Mouse (Mus musculus) hindbrain, embryonic 13.5 days (tissue): ENCODE data around the gene Lrmda. TPM values are rescaled to one million over a fixed set of nuclear protein-coding genes. Genes with fewer than 3 reads are reported as not detected.

Source experiments
- ATAC-seq: fragments of 200-750 bp; cut with Nextera tagmentation; 2 replicates; pipeline ENCODE4 v1.8.0; 2017; ENCODE audit warnings: moderate TSS enrichment; ENCODE audit not compliant: low FRiP score
- H3K27ac ChIP-seq: fragments of 300-500 bp; sonication (generic); 2 replicates; pipeline ENCODE4 v1.5.1; 2015; ENCODE audit warnings: inconsistent platforms, mild to moderate bottlenecking, moderate library complexity
- H3K27me3 ChIP-seq: fragments of 300-500 bp; sonication (generic); 2 replicates; pipeline ENCODE4 v1.6.1; 2015; ENCODE audit warnings: mild to moderate bottlenecking, inconsistent platforms
- H3K36me3 ChIP-seq: fragments of 300-500 bp; sonication (generic); 2 replicates; pipeline ENCODE4 v1.6.1; 2015; ENCODE audit warnings: mild to moderate bottlenecking, inconsistent platforms
- H3K4me1 ChIP-seq: fragments of 300-500 bp; sonication (generic); replicated peaks from 2 replicates; pipeline ENCODE4 v1.6.1; 2015; ENCODE audit warnings: inconsistent platforms
- H3K4me2 ChIP-seq: fragments of 300-500 bp; sonication (generic); 2 replicates; pipeline ENCODE4 v1.6.1; 2015; ENCODE audit warnings: inconsistent platforms, mild to moderate bottlenecking, moderate library complexity
- H3K4me3 ChIP-seq: fragments of 300-500 bp; sonication (generic); 2 replicates; pipeline ENCODE4 v1.5.1; 2015; ENCODE audit warnings: mild to moderate bottlenecking, inconsistent platforms
- H3K9ac ChIP-seq: fragments of 300-500 bp; sonication (generic); 2 replicates; pipeline ENCODE4 v1.6.1; 2015; ENCODE audit warnings: mild to moderate bottlenecking, inconsistent platforms
- H3K9me3 ChIP-seq: fragments of 300-500 bp; sonication (generic); 2 replicates; pipeline ENCODE4 v1.6.1; 2016; ENCODE audit warnings: inconsistent platforms
- WGBS: fragments of 180-500 bp; shearing (Covaris S2); methylation state at CpG from one replicate; pipeline ENCODE4 v1.1.7; 2015; 5-methylcytosine and 5-hydroxymethylcytosine counted together
- polyA plus RNA-seq: library from polyadenylated mRNA; unstranded; fragments of >200 nt; fragmentation: Nextera tagmentation; extraction: Ambion mirVana; gene quantifications from 2 replicates; pipeline ENCODE4 v1.2.1, GENCODE M21; 2015

Lrmda gene
- polyA plus RNA-seq, 1 experiment from 2014 or later: 0.16 TPM

DNA sequence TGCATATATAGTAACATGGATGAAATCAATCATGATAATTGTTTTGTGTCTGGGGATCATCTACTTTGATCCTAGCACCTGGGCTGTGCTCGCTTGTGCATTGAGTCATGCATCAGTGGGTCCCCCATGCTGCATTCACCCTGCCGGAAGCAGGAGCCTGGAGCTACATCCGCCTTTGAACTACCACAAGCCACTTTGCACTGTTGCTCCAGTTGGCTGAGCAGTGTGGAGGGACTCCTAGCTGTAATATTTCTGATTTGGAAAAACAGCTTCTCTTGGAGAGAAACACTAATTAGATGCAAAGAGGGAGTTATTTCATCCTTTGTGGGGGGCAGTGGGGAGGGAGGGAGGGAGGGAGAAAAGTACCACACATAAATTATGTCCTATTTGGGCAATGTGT, 220.8 kb downstream of the Lrmda start:
- Histone ChIP-seq H3K4me1 (peaks cover 16% of the 10 kb centered on the region), H3K27ac (no peak overlapping the region), H3K4me3 (no peak overlapping the region), H3K27me3 (no peaks in the 10 kb centered on the region), H3K9me3 (no peaks in the 10 kb centered on the region), H3K36me3 (no peaks in the 10 kb centered on the region), H3K4me2 (no peak overlapping the region), H3K9ac (no peak overlapping the region)
- peak; percentile 65 for ATAC-seq
- 34% methylated on average over 3 of the region's 3 CpGs for WGBS

- peaks cover 7% of the 10 kb centered on the region; the same call in 1 of the 2 replicates for H3K27me3 ChIP-seq
- no peak overlapping the region for H3K4me2 ChIP-seq
- H3K27ac ChIP-seq: peak overlapping the region; percentile 45; the same call in 1 of the 2 replicates
- no peak overlapping the region for H3K4me3 ChIP-seq
- no peak for ATAC-seq
- H3K9ac ChIP-seq: no peak overlapping the region
- no peaks in the 10 kb centered on the region for H3K9me3 ChIP-seq
- no peaks in the 10 kb centered on the region for H3K36me3 ChIP-seq
- 51% methylated on average over 12 of the region's 12 CpGs for WGBS
- H3K4me1 ChIP-seq: peaks cover 45% of the 10 kb centered on the region
These were observed 235.9 kb downstream of the Lrmda start for GRCm38 (mm10) chr14:22255458-22255857.

DNA sequence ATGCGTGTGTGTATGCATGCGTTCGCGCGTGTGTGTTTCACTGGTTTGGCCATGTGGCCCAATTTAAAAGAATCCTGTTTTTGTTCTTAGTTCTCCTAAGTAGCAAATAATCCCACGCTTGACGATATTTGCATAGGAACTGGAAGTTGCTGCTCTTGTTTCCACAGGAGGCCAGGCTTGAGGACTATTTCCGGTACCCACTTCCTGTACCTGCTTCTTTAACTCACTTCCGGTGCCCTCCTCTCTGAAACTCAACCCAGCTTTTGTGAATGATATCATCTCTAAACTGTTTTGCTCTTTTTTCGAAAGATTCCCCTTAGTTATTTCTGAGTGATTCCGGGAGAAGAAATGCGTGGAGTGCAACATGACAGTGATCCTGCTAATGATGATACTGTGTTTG, 236.8 kb downstream of the Lrmda start:
- no peak for ATAC-seq
- H3K9me3 ChIP-seq: no peaks in the 10 kb centered on the region
- WGBS: 93% methylated on average over 12 of the region's 12 CpGs
- no peak overlapping the region for H3K9ac ChIP-seq
- H3K27me3 ChIP-seq: peaks cover 7% of the 10 kb centered on the region; the same call in 1 of the 2 replicates
- H3K4me3 ChIP-seq: no peak overlapping the region
- H3K4me1 ChIP-seq: peaks cover 48% of the 10 kb centered on the region
- H3K36me3 ChIP-seq: no peaks in the 10 kb centered on the region
- H3K4me2 ChIP-seq: no peak overlapping the region
- H3K27ac ChIP-seq: no peak overlapping the region; the same call in 1 of the 2 replicates

GRCm38 (mm10) chr14:22259376-22260032, 240.0 kb downstream of the Lrmda start:
- Histone ChIP-seq H3K9me3 (no peaks in the 10 kb centered on the region), H3K9ac (peak overlapping the region; percentile 67), H3K4me3 (no peak overlapping the region), H3K4me2 (peak overlapping the region; percentile 26), H3K4me1 (peaks cover 53% of the 10 kb centered on the region), H3K27me3 (peaks cover 4% of the 10 kb centered on the region; the same call in 1 of the 2 replicates), H3K27ac (peak overlapping the region; percentile 71), H3K36me3 (no peaks in the 10 kb centered on the region)
- ATAC-seq: peak; percentile 68
- WGBS: 17% methylated on average over 10 of the region's 10 CpGs

GRCm38 (mm10) chr14:22260033-22260419, 240.5 kb downstream of the Lrmda start:
- H3K27ac ChIP-seq: peak overlapping the region; percentile 71; the same call in 1 of the 2 replicates
- H3K27me3 ChIP-seq: 0 out of 2 replicates have a peak, but pooled peaks cover 2% of the 10 kb centered on the region

DNA sequence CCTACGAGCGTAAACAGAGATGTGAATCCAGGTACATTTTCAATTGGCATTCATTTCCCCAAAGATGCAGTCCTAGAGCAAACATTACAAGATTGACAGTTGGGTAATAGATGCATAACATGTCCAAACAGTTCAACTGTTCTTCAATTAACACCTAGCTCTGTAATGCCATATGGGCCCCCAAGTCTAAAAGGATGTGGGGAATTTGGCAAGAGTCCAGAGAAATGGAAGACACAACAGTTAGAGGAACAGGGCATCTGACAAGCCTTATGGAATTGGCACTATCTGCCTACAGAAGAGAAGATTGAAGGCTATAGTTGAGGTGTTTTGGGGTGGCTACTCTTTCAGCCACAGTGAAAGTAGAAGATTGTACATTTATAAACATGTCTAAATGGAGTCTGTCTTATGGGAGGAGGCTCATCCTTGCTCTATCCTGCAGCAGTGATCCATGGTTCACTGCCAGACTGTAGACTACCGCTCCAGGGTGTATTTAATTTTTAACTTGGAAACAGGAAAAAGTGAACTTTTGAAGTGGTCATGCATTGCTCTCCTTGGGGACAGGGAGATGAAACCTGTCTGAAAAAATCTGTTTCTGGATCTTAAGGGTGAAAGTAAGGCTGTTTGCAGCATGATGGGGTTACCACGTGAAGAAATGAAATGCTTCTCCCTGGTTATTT, 245.9 kb downstream of the Lrmda start:
- 90% methylated on average over 4 of the region's 4 CpGs for WGBS
- no peaks in the 10 kb centered on the region for H3K9me3 ChIP-seq
- no peak overlapping the region for H3K9ac ChIP-seq
- no peaks in the 10 kb centered on the region for H3K36me3 ChIP-seq
- peaks cover 8% of the 10 kb centered on the region for H3K4me1 ChIP-seq
- peaks cover 4% of the 10 kb centered on the region; the same call in 1 of the 2 replicates for H3K27me3 ChIP-seq
- H3K4me2 ChIP-seq: no peak overlapping the region
- no peak overlapping the region for H3K4me3 ChIP-seq
- no peak overlapping the region for H3K27ac ChIP-seq
- no peak for ATAC-seq

More at GRCm38 (mm10) chr14:22260033-22260419, 240.5 kb downstream of the Lrmda start:
- no peaks in the 10 kb centered on the region for H3K9me3 ChIP-seq
- WGBS: 57% methylated on average over 5 of the region's 5 CpGs
- H3K9ac ChIP-seq: no peak overlapping the region
- no peak overlapping the region for H3K4me3 ChIP-seq
- no peak overlapping the region for H3K4me2 ChIP-seq
- no peaks in the 10 kb centered on the region for H3K36me3 ChIP-seq
- no peak for ATAC-seq
- H3K4me1 ChIP-seq: peaks cover 52% of the 10 kb centered on the region

DNA sequence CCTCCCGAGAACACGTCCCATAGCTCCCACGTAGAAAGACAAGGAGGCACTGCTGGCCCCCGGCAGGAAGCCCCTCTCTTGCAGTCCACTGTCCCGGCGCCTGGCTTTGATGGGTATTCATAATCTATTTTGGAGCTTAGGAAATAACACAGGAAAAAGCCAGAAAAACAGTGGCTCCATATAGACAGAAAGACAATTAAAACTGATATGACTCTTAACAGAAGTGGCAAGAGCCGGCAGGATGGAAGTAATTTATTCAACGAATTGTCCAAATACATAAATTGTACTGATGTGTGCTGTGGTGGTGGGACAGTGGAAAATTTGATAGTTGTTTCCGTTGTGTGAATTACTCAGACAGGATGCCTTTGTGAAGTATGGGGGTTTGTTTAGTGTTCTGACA, 250.3 kb downstream of the Lrmda start:
- Histone ChIP-seq H3K27ac (no peak overlapping the region), H3K4me3 (no peak overlapping the region), H3K9ac (no peak overlapping the region), H3K4me2 (no peak overlapping the region), H3K9me3 (no peaks in the 10 kb centered on the region), H3K4me1 (peaks cover 8% of the 10 kb centered on the region; the same call in 1 of the 2 replicates), H3K36me3 (no peaks in the 10 kb centered on the region), H3K27me3 (peaks cover 4% of the 10 kb centered on the region; the same call in 1 of the 2 replicates)
- ATAC-seq: no peak
- 85% methylated on average over 9 of the region's 9 CpGs for WGBS

GRCm38 (mm10) chr14:22278053-22278452, 258.5 kb downstream of the Lrmda start:
- Histone ChIP-seq H3K9me3 (no peaks in the 10 kb centered on the region), H3K4me3 (no peak overlapping the region), H3K4me2 (no peak overlapping the region), H3K4me1 (peaks cover 13% of the 10 kb centered on the region), H3K36me3 (no peaks in the 10 kb centered on the region), H3K9ac (no peak overlapping the region), H3K27me3 (peaks cover 12% of the 10 kb centered on the region), H3K27ac (no peak overlapping the region)
- no peak for ATAC-seq
- WGBS: 92% methylated on average over 5 of the region's 5 CpGs

DNA sequence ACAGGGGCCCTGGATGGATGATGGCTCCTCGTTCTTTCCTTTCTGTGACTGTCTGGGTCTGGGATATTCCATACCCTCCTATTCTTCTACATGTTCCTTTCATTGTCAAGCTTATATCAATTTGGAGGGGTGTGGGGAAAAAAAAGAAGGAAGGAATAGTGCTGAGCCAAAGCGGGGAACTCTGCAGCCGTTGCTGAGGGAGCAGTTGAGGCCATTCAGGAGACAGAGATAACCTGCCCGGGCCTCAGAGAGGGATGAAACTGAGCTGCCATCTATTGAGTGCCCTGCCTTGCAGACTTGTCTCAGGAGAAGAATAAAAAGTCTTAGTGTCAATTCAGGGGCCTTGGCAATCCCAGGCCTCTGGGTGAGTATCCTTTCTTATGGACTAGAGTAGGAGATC, 260.1 kb downstream of the Lrmda start:
- H3K9me3 ChIP-seq: no peaks in the 10 kb centered on the region
- H3K9ac ChIP-seq: no peak overlapping the region
- peaks cover 12% of the 10 kb centered on the region for H3K27me3 ChIP-seq
- WGBS: 92% methylated on average over 4 of the region's 4 CpGs
- no peak overlapping the region for H3K27ac ChIP-seq
- no peaks in the 10 kb centered on the region for H3K36me3 ChIP-seq
- H3K4me1 ChIP-seq: peaks cover 21% of the 10 kb centered on the region
- ATAC-seq: no peak
- H3K4me3 ChIP-seq: no peak overlapping the region
- no peak overlapping the region for H3K4me2 ChIP-seq

DNA sequence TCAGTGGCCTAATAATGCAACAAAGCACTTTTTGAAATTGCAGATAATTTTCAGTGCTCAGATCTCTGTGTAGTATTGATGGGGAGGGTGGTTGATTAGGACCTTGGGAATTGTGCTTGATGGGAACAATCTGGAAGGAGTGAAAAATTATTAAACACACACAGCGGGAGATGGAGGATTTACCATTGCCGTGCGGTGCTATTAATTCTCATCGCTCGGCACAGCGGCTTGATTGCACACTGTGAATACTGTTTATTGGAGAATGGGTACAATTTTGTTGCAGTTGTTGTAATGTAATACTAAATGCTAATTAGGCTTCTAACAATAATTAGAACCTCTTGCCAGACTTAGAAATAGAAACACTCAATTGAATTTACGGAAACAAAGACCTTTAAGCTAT, 262.1 kb downstream of the Lrmda start:
- Histone ChIP-seq H3K27me3 (peaks cover 10% of the 10 kb centered on the region), H3K4me2 (no peak overlapping the region), H3K4me3 (no peak overlapping the region), H3K9ac (no peak overlapping the region), H3K36me3 (no peaks in the 10 kb centered on the region), H3K4me1 (peaks cover 30% of the 10 kb centered on the region), H3K9me3 (no peaks in the 10 kb centered on the region), H3K27ac (no peak overlapping the region)
- 47% methylated on average over 7 of the region's 7 CpGs for WGBS
- ATAC-seq: no peak

DNA sequence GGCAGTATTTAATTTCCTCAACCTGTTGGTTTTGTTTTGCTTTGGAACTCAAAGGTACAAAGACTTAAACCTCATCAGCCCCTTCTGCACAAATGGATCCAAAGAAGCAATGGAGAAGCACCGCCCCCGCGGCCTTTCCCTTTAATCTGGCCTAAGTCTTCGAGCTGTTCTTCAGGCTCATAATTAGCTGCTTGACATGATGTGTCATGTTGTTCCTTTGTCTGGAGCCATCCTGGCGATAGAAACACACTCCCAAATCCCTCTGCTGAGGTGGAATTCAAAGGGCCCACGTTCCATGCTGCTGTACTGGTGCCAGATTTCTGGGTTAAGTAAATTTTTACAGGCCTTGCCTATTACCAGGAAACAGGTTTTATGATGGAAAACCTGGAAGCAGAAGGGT, 263.3 kb downstream of the Lrmda start:
- Histone ChIP-seq H3K27me3 (peaks cover 12% of the 10 kb centered on the region), H3K9ac (no peak overlapping the region), H3K4me2 (no peak overlapping the region), H3K36me3 (no peaks in the 10 kb centered on the region), H3K4me1 (peaks cover 30% of the 10 kb centered on the region), H3K4me3 (no peak overlapping the region), H3K27ac (no peak overlapping the region), H3K9me3 (no peaks in the 10 kb centered on the region)
- 40% methylated on average over 6 of the region's 6 CpGs for WGBS
- ATAC-seq: no peak

- 85% methylated on average over 2 of the region's 2 CpGs for WGBS
- no peaks in the 10 kb centered on the region for H3K9me3 ChIP-seq
- H3K36me3 ChIP-seq: no peaks in the 10 kb centered on the region
- peaks cover 30% of the 10 kb centered on the region for H3K4me1 ChIP-seq
- ATAC-seq: no peak
- H3K9ac ChIP-seq: no peak overlapping the region
- no peak overlapping the region for H3K4me2 ChIP-seq
- H3K27ac ChIP-seq: no peak overlapping the region
- H3K27me3 ChIP-seq: peaks cover 12% of the 10 kb centered on the region
- H3K4me3 ChIP-seq: no peak overlapping the region
These were observed 264.2 kb downstream of the Lrmda start for GRCm38 (mm10) chr14:22283722-22284121.
